Mouse (Mus musculus): ENCODE measurements around the gene Gm17482.
"Not testable (repeated sequence)": the region's sequence is repeated elsewhere in the genome, so short reads cannot be mapped to it uniquely, and the experiment has no call there.

The Gm17482 gene

GRCm38 (mm10) chr6:115227043-115227442, at the start of gene Gm17482:
Gene Gm17482, plus strand, starts transcription at chr6:115227343.
- DNase-seq (ENCODE audit: low read depth, low spot score): no peak

- DNase-seq (ENCODE audit: low read depth, low spot score): no peak
Measured at GRCm38 (mm10) chr6:115178826-115179225, 48.3 kb upstream of the Gm17482 start.

GRCm38 (mm10) chr6:115181094-115181493, 46.0 kb upstream of the Gm17482 start:
- DNase-seq (ENCODE audit: low read depth, low spot score): no peak

- DNase-seq (ENCODE audit: low read depth, low spot score): no peak
Measured at GRCm38 (mm10) chr6:115191111-115191510, 36.0 kb upstream of the Gm17482 start.

GRCm38 (mm10) chr6:115200753-115201152, 26.4 kb upstream of the Gm17482 start:
- DNase-seq (ENCODE audit: low read depth, low spot score): no peak

- no peak for DNase-seq (ENCODE audit: low read depth, low spot score)
Measured at GRCm38 (mm10) chr6:115203029-115203428, 24.1 kb upstream of the Gm17482 start.

GRCm38 (mm10) chr6:115210187-115210586, 17.0 kb upstream of the Gm17482 start:
- no peak for DNase-seq (ENCODE audit: low read depth, low spot score)

- DNase-seq (ENCODE audit: low read depth, low spot score): no peak
Measured at GRCm38 (mm10) chr6:115210820-115211219, 16.3 kb upstream of the Gm17482 start.

- DNase-seq (ENCODE audit: low read depth, low spot score): no peak
Measured at GRCm38 (mm10) chr6:115212132-115212903, 14.8 kb upstream of the Gm17482 start.

GRCm38 (mm10) chr6:115213129-115213528, 14.0 kb upstream of the Gm17482 start:
- no peak for DNase-seq (ENCODE audit: low read depth, low spot score)

- DNase-seq (ENCODE audit: low read depth, low spot score): no peak
Measured at GRCm38 (mm10) chr6:115221215-115221641, 5.9 kb upstream of the Gm17482 start.

GRCm38 (mm10) chr6:115225519-115225918, 1.6 kb upstream of the Gm17482 start:
- no peak for DNase-seq (ENCODE audit: low read depth, low spot score)

GRCm38 (mm10) chr6:115227529-115227928, 386 bp downstream of the Gm17482 start:
- no peak for DNase-seq (ENCODE audit: low read depth, low spot score)

- DNase-seq (ENCODE audit: low read depth, low spot score): no peak
Measured at GRCm38 (mm10) chr6:115230557-115230956, 3.4 kb downstream of the Gm17482 start.

- DNase-seq (ENCODE audit: low read depth, low spot score): no peak
Measured at GRCm38 (mm10) chr6:115231836-115232235, 4.7 kb downstream of the Gm17482 start.

GRCm38 (mm10) chr6:115232562-115232961, 5.4 kb downstream of the Gm17482 start:
- no peak for DNase-seq (ENCODE audit: low read depth, low spot score)

- no peak for DNase-seq (ENCODE audit: low read depth, low spot score)
Measured at GRCm38 (mm10) chr6:115238031-115239027, 11.2 kb downstream of the Gm17482 start.

- DNase-seq (ENCODE audit: low read depth, low spot score): no peak
Measured at GRCm38 (mm10) chr6:115239335-115239734, 12.2 kb downstream of the Gm17482 start.

- DNase-seq (ENCODE audit: low read depth, low spot score): not testable (repeated sequence)
Measured at GRCm38 (mm10) chr6:115240431-115240830, 13.3 kb downstream of the Gm17482 start.

GRCm38 (mm10) chr6:115241131-115241699, 14.1 kb downstream of the Gm17482 start:
- DNase-seq (ENCODE audit: low read depth, low spot score): no peak

- DNase-seq (ENCODE audit: low read depth, low spot score): no peak
Measured at GRCm38 (mm10) chr6:115241939-115242338, 14.8 kb downstream of the Gm17482 start.

GRCm38 (mm10) chr6:115244222-115244621, 17.1 kb downstream of the Gm17482 start:
- DNase-seq (ENCODE audit: low read depth, low spot score): no peak
